Mouse (Mus musculus) Muller cell, postnatal 12 days (primary cell): ENCODE data around the gene Gm4141.
"Not testable (repeated sequence)": the region's sequence is repeated elsewhere in the genome, so short reads cannot be mapped to it uniquely, and the experiment has no call there.

ENCODE experiments used
- DNase-seq: peaks from one replicate; pipeline ENCODE4 v3.0.0-alpha.2; 2015; ENCODE audit errors: inconsistent ontology term

The Gm4141 gene

DNA sequence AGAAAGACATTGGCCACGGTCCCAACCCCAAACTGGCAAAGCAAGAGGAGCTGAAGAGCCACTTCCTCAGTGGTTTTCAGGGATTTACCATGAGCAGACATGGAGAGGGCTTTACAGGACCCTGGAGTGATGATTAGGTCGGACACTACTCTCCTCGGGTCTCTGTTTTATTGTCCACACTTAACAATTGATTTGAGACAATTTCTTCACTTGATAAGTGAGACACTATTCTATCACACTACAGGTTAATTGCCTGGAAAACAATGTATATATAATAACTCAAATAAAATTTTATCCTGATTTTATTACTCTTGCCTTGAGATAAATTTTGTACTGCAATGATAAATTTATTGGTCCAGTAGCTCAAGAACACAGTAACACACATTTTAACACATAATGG, at the start of gene Gm4141:
TSS of gene Gm4141 (minus strand) at position 101 of the 400 bp plus-strand sequence.
- DNase-seq = not testable (repeated sequence)

GRCm38 (mm10) chr7:20598921-20599320, 22.9 kb upstream of the Gm4141 start, which contains the start of gene Gm4513:
Gene Gm4513 (minus strand): TSS chr7:20599021.
- DNase-seq = not testable (repeated sequence)

- not testable (repeated sequence) for DNase-seq
Observed at GRCm38 (mm10) chr7:20545657-20546056, 30.4 kb downstream of the Gm4141 start, which contains the start of gene Gm5726. Gene Gm5726 (minus strand): TSS chr7:20545757.

DNA sequence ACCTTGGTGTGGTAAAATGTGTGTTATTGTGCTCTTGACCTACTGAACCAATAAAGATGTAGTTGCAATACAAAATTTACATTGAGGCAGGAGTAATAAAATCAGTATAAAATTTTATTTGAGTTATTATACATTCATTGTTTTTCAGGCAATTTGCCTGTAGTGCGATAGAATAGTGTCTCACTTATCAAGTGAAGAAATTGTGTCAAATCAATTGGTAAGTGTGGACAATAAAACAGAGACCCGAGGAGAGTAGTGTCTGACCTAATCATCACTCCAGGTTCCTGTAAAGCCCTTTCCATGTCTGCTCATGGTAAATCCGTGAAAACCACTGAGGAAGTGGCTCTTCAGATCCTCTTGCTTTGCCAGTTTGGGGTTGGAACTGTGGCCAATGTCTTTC, 42.5 kb downstream of the Gm4141 start, which contains the start of gene Vmn1r104:
TSS of gene Vmn1r104 (plus strand) at position 301 of the 400 bp plus-strand sequence.
- DNase-seq = not testable (repeated sequence)
